Mouse (Mus musculus) lung, embryonic 14.5 days (tissue): ENCODE data around the gene Atf6b. TPM values are rescaled to one million over a fixed set of nuclear protein-coding genes. Genes with fewer than 3 reads are reported as not detected.
A peak's percentile ranks its signal among the peaks of the same experiment; 100 is the strongest.

Experiments used
- ATAC-seq: fragments of 200-750 bp; cut with Nextera tagmentation; 2 replicates; pipeline ENCODE4 v1.8.0; 2017; ENCODE audit warnings: mild to moderate bottlenecking, moderate TSS enrichment, moderate library complexity; ENCODE audit not compliant: insufficient read depth
- DNase-seq: peaks from one replicate; pipeline ENCODE4 v3.0.0-alpha.2; 2015
- H3K27ac ChIP-seq: fragments of 300-500 bp; sonication (generic); 2 replicates; pipeline ENCODE4 v1.5.1; 2014; ENCODE audit warnings: low read depth, mild to moderate bottlenecking, moderate library complexity
- H3K27me3 ChIP-seq: fragments of 300-500 bp; sonication (generic); 2 replicates; pipeline ENCODE4 v1.6.1; 2014; ENCODE audit warnings: low read length, control low read depth; ENCODE audit not compliant: insufficient read depth
- H3K36me3 ChIP-seq: fragments of 300-500 bp; sonication (generic); 2 replicates; pipeline ENCODE4 v1.6.1; 2014; ENCODE audit warnings: control low read depth; ENCODE audit not compliant: insufficient read depth
- H3K4me1 ChIP-seq: fragments of 300-500 bp; sonication (generic); 2 replicates; pipeline ENCODE4 v1.6.1; 2014; ENCODE audit warnings: antibody characterized with exemption, control low read depth; ENCODE audit not compliant: insufficient read depth
- H3K4me2 ChIP-seq: fragments of 300-500 bp; sonication (generic); 2 replicates; pipeline ENCODE4 v1.6.1; 2014; ENCODE audit warnings: mild to moderate bottlenecking
- H3K4me3 ChIP-seq: fragments of 300-500 bp; sonication (generic); 2 replicates; pipeline ENCODE4 v1.5.1; 2014; ENCODE audit warnings: low read depth, low read length
- H3K9ac ChIP-seq: fragments of 300-500 bp; sonication (generic); 2 replicates; pipeline ENCODE4 v1.6.1; 2014
- H3K9me3 ChIP-seq: fragments of 300-500 bp; sonication (generic); 2 replicates; pipeline ENCODE4 v1.6.1; 2016; ENCODE audit warnings: low read depth, low read length, control low read depth
- CTCF ChIP-seq: IDR thresholded peaks from 2 replicates; pipeline ENCODE4 v1.5.1; 2016; ENCODE audit warnings: antibody characterized with exemption, low read depth
- WGBS: fragments of 180-500 bp; shearing (Covaris S2); extraction: QIAGEN DNeasy Blood & Tissue Kit; methylation state at CpG from one replicate; pipeline ENCODE4 v1.1.7; 2014; 5-methylcytosine and 5-hydroxymethylcytosine counted together
- polyA plus RNA-seq: library from polyadenylated mRNA; unstranded; fragments of >200 nt; fragmentation: Nextera tagmentation; extraction: Ambion mirVana; gene quantifications from 2 replicates; pipeline ENCODE4 v1.2.1, GENCODE M21; 2014

Gene Atf6b
- polyA plus RNA-seq, 1 experiment from 2014 or later = 74.8 TPM

DNA sequence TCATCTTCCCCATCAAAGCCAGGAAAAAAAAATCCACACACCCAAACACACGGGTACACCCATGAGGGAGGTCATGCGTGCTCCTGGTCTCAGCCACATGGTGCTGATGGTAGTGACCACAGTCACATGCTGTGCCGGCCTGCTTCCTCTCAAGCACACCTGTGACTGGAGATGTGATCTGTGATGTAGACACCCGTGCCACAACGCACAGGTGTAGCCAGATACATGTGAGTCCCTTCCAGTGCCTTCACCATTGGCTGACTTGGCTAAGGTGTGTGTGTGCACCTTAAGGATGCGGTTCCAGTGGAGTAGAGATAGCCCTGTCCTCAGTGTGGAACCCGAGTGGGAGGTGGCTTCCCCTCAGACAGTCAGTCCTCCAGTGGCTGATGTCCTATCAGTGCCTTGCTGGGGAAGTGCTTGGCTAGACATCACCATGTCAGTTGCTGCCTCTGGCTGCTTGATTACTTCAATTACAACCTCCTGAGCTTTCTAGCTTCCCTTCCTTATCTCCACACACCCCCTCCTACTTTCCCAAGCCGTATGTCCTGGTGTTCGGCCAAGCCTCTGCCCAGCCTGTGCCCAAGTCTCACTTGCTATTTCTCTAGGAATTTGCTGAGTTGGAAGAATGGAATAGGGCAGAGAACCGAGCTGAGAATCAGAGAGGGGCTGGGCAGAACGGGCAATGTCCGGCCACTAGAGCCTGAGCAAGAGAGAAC, 12.4 kb downstream of the Atf6b start:
- Histone ChIP-seq H3K4me2 (no peak overlapping the region), H3K4me1 (peaks cover 9% of the 10 kb centered on the region), H3K27ac (no peak overlapping the region), H3K36me3 (no peaks in the 10 kb centered on the region), H3K27me3 (peaks cover 16% of the 10 kb centered on the region), H3K9ac (no peak overlapping the region), H3K9me3 (no peaks in the 10 kb centered on the region), H3K4me3 (no peak overlapping the region)
- WGBS = 55% methylated on average over 12 of the region's 12 CpGs
- no peak for ATAC-seq
- DNase-seq = no peak
- no peak for TF ChIP-seq CTCF

DNA sequence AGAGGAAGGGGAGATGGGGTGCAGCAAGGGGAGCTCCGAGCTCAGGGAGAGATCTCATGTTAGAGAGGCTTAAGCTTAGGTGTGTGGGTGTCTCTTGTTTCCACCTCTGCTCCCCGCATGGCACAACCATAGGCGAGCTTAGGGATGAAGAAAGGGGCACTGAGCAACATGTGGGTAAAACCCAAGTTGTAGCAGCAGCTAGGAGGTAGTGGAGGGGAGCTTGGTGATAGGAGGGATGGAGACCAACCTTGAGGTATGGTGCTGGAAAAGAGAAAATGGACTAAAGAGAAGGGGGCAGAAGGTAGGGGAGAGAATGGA, 12.9 kb downstream of the Atf6b start:
- no peak overlapping the region for H3K9ac ChIP-seq
- no peak overlapping the region for H3K4me2 ChIP-seq
- WGBS = 66% methylated on average over 3 of the region's 3 CpGs
- no peak for ATAC-seq
- H3K4me1 ChIP-seq = peaks cover 9% of the 10 kb centered on the region
- H3K9me3 ChIP-seq = no peaks in the 10 kb centered on the region
- H3K36me3 ChIP-seq = no peaks in the 10 kb centered on the region
- peaks cover 16% of the 10 kb centered on the region for H3K27me3 ChIP-seq
- TF ChIP-seq CTCF = no peak
- H3K27ac ChIP-seq = no peak overlapping the region
- no peak overlapping the region for H3K4me3 ChIP-seq
- no peak for DNase-seq

- ATAC-seq (no peak), DNase-seq (no peak)
- H3K36me3 ChIP-seq = no peaks in the 10 kb centered on the region
- peaks cover 16% of the 10 kb centered on the region for H3K27me3 ChIP-seq
- no peak overlapping the region for H3K9ac ChIP-seq
- H3K4me2 ChIP-seq = no peak overlapping the region
- 24% methylated on average over 11 of the region's 11 CpGs for WGBS
- H3K4me1 ChIP-seq = peaks cover 5% of the 10 kb centered on the region
- TF ChIP-seq CTCF = no peak
- peak overlapping the region; percentile 5; the same call in 1 of the 2 replicates for H3K4me3 ChIP-seq
- no peak overlapping the region for H3K27ac ChIP-seq
- no peaks in the 10 kb centered on the region for H3K9me3 ChIP-seq
These were observed 13.4 kb downstream of the Atf6b start for GRCm38 (mm10) chr17:34660259-34660820.

DNA sequence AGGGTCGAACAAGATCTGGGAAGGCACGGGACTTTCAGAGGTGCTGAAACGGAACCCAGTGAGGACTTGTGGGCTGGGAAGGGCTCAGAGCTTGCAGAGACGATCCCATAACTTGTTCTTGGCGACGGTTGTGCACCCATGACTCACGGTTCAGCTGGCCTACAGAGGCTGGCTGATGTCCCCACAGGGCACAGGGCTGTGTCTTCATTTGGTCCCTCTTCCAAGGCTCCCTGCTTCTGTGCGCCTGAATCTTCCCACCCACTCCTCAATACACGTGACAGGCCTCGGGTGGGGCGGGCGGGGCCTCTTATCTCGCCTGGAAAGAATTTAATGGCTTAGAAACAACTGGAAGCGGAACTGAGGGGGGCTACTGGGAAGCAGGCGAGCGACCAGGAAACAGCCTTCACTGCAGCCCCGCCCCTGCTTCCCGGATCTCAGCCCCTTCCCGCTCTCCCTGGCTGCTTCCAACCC, 14.2 kb downstream of the Atf6b start:
- no peak for TF ChIP-seq CTCF
- ATAC-seq (0 out of 2 replicates have a peak, but pooled peaks have one; percentile 33), DNase-seq (peak; percentile 54)
- peaks cover 16% of the 10 kb centered on the region for H3K27me3 ChIP-seq
- 2% methylated on average over 19 of the region's 19 CpGs for WGBS
- no peaks in the 10 kb centered on the region; the same call in 1 of the 2 replicates for H3K4me1 ChIP-seq
- peak overlapping the region; percentile 48 for H3K4me2 ChIP-seq
- H3K4me3 ChIP-seq = peak overlapping the region; percentile 12
- H3K27ac ChIP-seq = no peak overlapping the region
- no peak overlapping the region for H3K9ac ChIP-seq
- H3K36me3 ChIP-seq = no peaks in the 10 kb centered on the region
- no peaks in the 10 kb centered on the region for H3K9me3 ChIP-seq

DNA sequence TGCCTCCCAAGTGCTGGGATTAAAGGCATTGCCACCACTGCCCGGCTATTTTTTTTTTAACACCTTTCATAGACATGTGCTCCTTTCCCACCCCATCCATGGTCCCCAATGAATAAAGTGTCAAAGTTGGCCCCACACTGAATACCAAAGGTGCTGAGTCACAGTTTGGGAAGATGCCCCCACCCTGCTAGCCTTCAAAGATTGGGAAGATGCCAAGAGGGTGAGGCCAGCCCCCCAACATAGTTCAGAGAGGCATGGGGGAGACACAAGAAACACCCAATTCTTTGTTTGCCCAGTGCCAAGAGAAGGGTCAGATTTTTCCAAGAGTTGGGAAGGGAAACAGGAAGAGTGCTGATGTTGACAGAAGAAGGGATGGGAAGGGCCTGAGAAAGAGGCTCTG, 15.5 kb downstream of the Atf6b start:
- no peaks in the 10 kb centered on the region for H3K9me3 ChIP-seq
- H3K4me2 ChIP-seq = no peak overlapping the region
- DNase-seq (no peak), ATAC-seq (no peak)
- H3K27ac ChIP-seq = no peak overlapping the region
- H3K27me3 ChIP-seq = peaks cover 19% of the 10 kb centered on the region
- TF ChIP-seq CTCF = no peak
- no peaks in the 10 kb centered on the region; the same call in 1 of the 2 replicates for H3K4me1 ChIP-seq
- WGBS = 74% methylated on average over 1 of the region's 1 CpGs
- H3K9ac ChIP-seq = no peak overlapping the region
- H3K36me3 ChIP-seq = no peaks in the 10 kb centered on the region
- no peak overlapping the region for H3K4me3 ChIP-seq

- H3K9me3 ChIP-seq = no peaks in the 10 kb centered on the region
- no peak overlapping the region for H3K9ac ChIP-seq
- ATAC-seq (no peak), DNase-seq (no peak)
- H3K4me2 ChIP-seq = no peak overlapping the region
- H3K27ac ChIP-seq = no peak overlapping the region
- H3K27me3 ChIP-seq = peaks cover 19% of the 10 kb centered on the region
- WGBS = 78% methylated on average over 8 of the region's 8 CpGs
- H3K4me1 ChIP-seq = no peaks in the 10 kb centered on the region; the same call in 1 of the 2 replicates
- TF ChIP-seq CTCF = no peak
- H3K36me3 ChIP-seq = no peaks in the 10 kb centered on the region
- H3K4me3 ChIP-seq = no peak overlapping the region
These were observed 16.0 kb downstream of the Atf6b start for GRCm38 (mm10) chr17:34662978-34663377.

DNA sequence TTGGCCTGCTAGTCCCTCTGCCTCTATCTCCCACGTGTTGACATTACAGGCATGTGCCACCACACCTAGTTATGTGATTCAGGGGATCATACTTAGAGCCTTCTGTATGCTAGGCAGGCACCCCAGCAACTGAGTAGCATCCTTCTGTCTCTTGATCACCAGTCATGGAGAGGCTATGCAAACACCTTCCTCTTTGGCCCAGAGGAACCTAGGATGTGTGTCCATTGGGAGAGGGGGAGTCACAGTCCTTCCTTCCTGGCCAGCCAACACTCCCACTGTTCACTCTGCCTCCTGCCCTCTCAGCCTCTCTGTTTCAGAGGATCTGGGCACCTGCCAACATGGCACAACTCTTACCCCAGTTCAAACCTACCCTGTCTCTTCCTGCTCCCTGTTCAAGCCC, 16.6 kb downstream of the Atf6b start:
- no peaks in the 10 kb centered on the region; the same call in 1 of the 2 replicates for H3K4me1 ChIP-seq
- WGBS = 54% methylated on average over 1 of the region's 1 CpGs
- peaks cover 19% of the 10 kb centered on the region for H3K27me3 ChIP-seq
- no peak overlapping the region for H3K4me2 ChIP-seq
- TF ChIP-seq CTCF = no peak
- no peak overlapping the region for H3K4me3 ChIP-seq
- ATAC-seq = no peak
- no peak overlapping the region for H3K9ac ChIP-seq
- DNase-seq = no peak
- no peak overlapping the region for H3K27ac ChIP-seq
- H3K9me3 ChIP-seq = no peaks in the 10 kb centered on the region
- no peaks in the 10 kb centered on the region for H3K36me3 ChIP-seq
